Mouse (Mus musculus) limb, embryonic 12.5 days (tissue): ENCODE measurements around the gene D7Ertd443e. TPM values are rescaled to one million over a fixed set of nuclear protein-coding genes. Genes with fewer than 3 reads are reported as not detected.

Experiments
- ATAC-seq: fragments of 200-750 bp; cut with Nextera tagmentation; 2 replicates; pipeline ENCODE4 v1.8.0; 2017; ENCODE audit warnings: low read depth, moderate TSS enrichment; ENCODE audit not compliant: insufficient number of reproducible peaks, insufficient read depth, low FRiP score, low TSS enrichment
- H3K27ac ChIP-seq: fragments of 300-500 bp; sonication (generic); 2 replicates; pipeline ENCODE4 v1.5.1; 2016; ENCODE audit warnings: mild to moderate bottlenecking, moderate library complexity
- H3K27me3 ChIP-seq: fragments of 300-500 bp; sonication (generic); 2 replicates; pipeline ENCODE4 v1.6.1; 2016; ENCODE audit warnings: mild to moderate bottlenecking, moderate library complexity
- H3K36me3 ChIP-seq: fragments of 300-500 bp; sonication (generic); 2 replicates; pipeline ENCODE4 v1.6.1; 2016; ENCODE audit warnings: mild to moderate bottlenecking, moderate library complexity
- H3K4me1 ChIP-seq: fragments of 300-500 bp; sonication (generic); replicated peaks from 2 replicates; pipeline ENCODE4 v1.6.1; 2016
- H3K4me2 ChIP-seq: fragments of 300-500 bp; sonication (generic); 2 replicates; pipeline ENCODE4 v1.6.1; 2016; ENCODE audit warnings: mild to moderate bottlenecking, moderate library complexity
- H3K4me3 ChIP-seq: fragments of 300-500 bp; sonication (generic); replicated peaks from 2 replicates; pipeline ENCODE4 v1.5.1; 2016; ENCODE audit warnings: mild to moderate bottlenecking
- H3K9ac ChIP-seq: fragments of 300-500 bp; sonication (generic); replicated peaks from 2 replicates; pipeline ENCODE4 v1.6.1; 2016; ENCODE audit warnings: mild to moderate bottlenecking, moderate library complexity
- H3K9me3 ChIP-seq: fragments of 300-500 bp; sonication (generic); 2 replicates; pipeline ENCODE4 v1.6.1; 2016; ENCODE audit warnings: mild to moderate bottlenecking, moderate library complexity
- WGBS: fragments of 180-500 bp; shearing (Covaris S2); methylation state at CpG from one replicate; pipeline ENCODE4 v1.1.7; 2016; 5-methylcytosine and 5-hydroxymethylcytosine counted together
- polyA plus RNA-seq: library from polyadenylated mRNA; unstranded; fragments of >200 nt; fragmentation: Nextera tagmentation; extraction: Ambion mirVana; gene quantifications from 2 replicates; pipeline ENCODE4 v1.2.1, GENCODE M21; 2016

D7Ertd443e gene
- polyA plus RNA-seq = 0.11 and 0.14 TPM in 2 replicates

DNA sequence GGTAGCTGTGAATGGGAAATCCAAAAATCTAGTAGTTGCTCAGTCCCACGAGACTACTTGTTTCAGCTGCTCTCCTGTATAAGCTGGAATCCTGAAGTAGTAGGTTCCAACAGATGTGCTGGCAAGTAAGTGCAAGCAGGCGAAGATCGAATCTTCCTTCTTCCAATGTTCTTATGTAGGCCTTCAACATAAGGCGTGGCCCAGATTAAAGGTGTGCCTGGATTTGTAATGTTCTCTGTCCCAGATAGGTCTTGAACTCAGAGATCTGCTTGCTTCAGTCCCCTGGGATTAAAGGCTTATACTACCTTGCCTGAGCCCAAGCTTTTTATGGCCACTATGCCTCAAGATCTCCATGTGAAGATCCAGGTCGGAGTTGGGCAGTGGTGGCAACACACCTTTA lies at the start of gene D7Ertd443e:
Gene D7Ertd443e (minus strand): TSS at position 101 of the 400 bp plus-strand sequence.
- H3K27me3 ChIP-seq = no peaks in the 10 kb centered on the region
- H3K4me2 ChIP-seq = no peak within 1 kb of the TSS
- no peaks in the 10 kb centered on the region for H3K9me3 ChIP-seq
- no peak for ATAC-seq
- WGBS = 87% methylated on average over 5 of the region's 5 CpGs
- H3K27ac ChIP-seq = no peak within 1 kb of the TSS
- H3K9ac ChIP-seq = no peak within 1 kb of the TSS
- no peaks in the 10 kb centered on the region for H3K36me3 ChIP-seq
- H3K4me3 ChIP-seq = no peak within 1 kb of the TSS
- H3K4me1 ChIP-seq = 0 out of 2 replicates have a peak, but pooled peaks cover 7% of the 10 kb centered on the region

- no peaks in the 10 kb centered on the region for H3K9me3 ChIP-seq
- H3K4me2 ChIP-seq = no peak overlapping the region
- ATAC-seq = no peak
- no peaks in the 10 kb centered on the region for H3K4me1 ChIP-seq
- no peak overlapping the region for H3K27ac ChIP-seq
- no peaks in the 10 kb centered on the region for H3K36me3 ChIP-seq
- 92% methylated on average over 3 of the region's 3 CpGs for WGBS
- no peaks in the 10 kb centered on the region; the same call in 1 of the 2 replicates for H3K27me3 ChIP-seq
- no peak overlapping the region for H3K4me3 ChIP-seq
- H3K9ac ChIP-seq = no peak overlapping the region
Observed at GRCm38 (mm10) chr7:134431681-134432080, 46.2 kb upstream of the D7Ertd443e start.

GRCm38 (mm10) chr7:134428676-134429075 lies 43.2 kb upstream of the D7Ertd443e start:
- no peak for ATAC-seq
- H3K4me1 ChIP-seq = no peaks in the 10 kb centered on the region
- no peaks in the 10 kb centered on the region for H3K36me3 ChIP-seq
- no peaks in the 10 kb centered on the region for H3K27me3 ChIP-seq
- H3K4me2 ChIP-seq = no peak overlapping the region
- H3K27ac ChIP-seq = no peak overlapping the region
- no peak overlapping the region for H3K4me3 ChIP-seq
- no peaks in the 10 kb centered on the region for H3K9me3 ChIP-seq
- WGBS = 88% methylated on average over 2 of the region's 2 CpGs
- H3K9ac ChIP-seq = no peak overlapping the region

- no peak overlapping the region for H3K27ac ChIP-seq
- H3K4me1 ChIP-seq = peaks cover 8% of the 10 kb centered on the region; the same call in 1 of the 2 replicates
- WGBS = 94% methylated on average over 9 of the region's 9 CpGs
- H3K27me3 ChIP-seq = peaks cover 11% of the 10 kb centered on the region
- H3K36me3 ChIP-seq = no peaks in the 10 kb centered on the region
- ATAC-seq = no peak
- no peak overlapping the region for H3K4me3 ChIP-seq
- no peak overlapping the region for H3K4me2 ChIP-seq
- no peak overlapping the region for H3K9ac ChIP-seq
- H3K9me3 ChIP-seq = 0 out of 2 replicates have a peak, but pooled peaks cover 3% of the 10 kb centered on the region
Observed at GRCm38 (mm10) chr7:134415014-134415413, 29.6 kb upstream of the D7Ertd443e start.

DNA sequence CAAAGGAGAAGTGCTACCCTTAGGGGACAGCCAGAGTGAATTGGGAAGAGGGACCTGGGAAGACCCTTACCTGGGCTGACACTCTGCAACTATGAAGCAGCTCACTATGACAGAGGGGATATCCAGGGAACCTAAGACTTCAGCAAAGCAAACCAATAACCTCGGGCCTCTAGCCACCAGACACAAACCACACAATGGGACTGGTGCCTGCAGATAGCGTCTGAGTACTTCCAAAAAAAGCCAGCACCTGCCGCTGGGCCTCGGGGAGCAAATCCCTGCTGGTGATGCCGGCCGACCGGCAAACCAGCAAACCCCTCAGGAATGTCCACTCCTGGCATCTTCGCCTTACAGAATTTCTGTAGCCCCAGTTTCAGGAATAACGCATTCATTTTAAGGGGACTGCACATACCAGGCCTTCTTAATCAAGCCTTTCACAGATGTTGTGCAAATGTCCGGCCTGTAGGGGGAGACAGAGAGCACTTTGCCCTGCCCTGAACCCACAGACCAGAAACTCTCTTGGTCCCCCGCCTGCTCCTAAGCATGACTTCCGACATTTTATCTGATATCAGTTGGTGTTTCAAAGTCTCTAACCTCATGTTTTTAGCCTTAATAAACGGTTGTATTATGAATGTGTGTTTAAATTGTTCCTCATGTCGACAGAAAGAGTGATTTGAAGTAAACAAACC lies 28.7 kb upstream of the D7Ertd443e start:
- Histone ChIP-seq H3K4me3 (no peak overlapping the region), H3K36me3 (no peaks in the 10 kb centered on the region), H3K9ac (no peak overlapping the region), H3K4me1 (peaks cover 8% of the 10 kb centered on the region; the same call in 1 of the 2 replicates), H3K27ac (no peak overlapping the region), H3K27me3 (peaks cover 11% of the 10 kb centered on the region), H3K9me3 (0 out of 2 replicates have a peak, but pooled peaks cover 3% of the 10 kb centered on the region), H3K4me2 (no peak overlapping the region)
- no peak for ATAC-seq
- 33% methylated on average over 14 of the region's 14 CpGs for WGBS

DNA sequence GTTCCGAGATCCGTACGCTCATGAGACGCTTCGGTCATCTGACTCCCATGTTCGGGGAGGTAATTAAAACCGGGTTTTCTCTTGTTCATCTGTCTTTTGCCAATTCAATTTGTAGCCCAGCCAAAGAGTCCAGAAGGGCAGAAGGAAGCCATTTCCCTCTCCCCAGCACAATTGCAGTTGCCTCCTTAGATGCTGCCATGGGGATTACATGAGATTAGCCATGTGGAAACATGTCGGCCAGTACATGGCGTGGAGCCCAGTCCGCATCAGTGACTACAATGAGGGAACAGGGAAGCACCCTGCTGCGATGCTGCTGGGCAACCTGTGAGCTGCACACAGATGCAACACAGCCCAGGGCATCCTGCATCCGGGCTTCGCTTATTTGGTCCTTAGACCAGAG lies 23.2 kb upstream of the D7Ertd443e start:
- H3K27ac ChIP-seq = no peak overlapping the region
- H3K27me3 ChIP-seq = peaks cover 4% of the 10 kb centered on the region
- no peak overlapping the region for H3K4me3 ChIP-seq
- no peak overlapping the region for H3K4me2 ChIP-seq
- WGBS = 81% methylated on average over 13 of the region's 13 CpGs
- no peaks in the 10 kb centered on the region for H3K36me3 ChIP-seq
- no peaks in the 10 kb centered on the region for H3K9me3 ChIP-seq
- no peak for ATAC-seq
- peaks cover 14% of the 10 kb centered on the region for H3K4me1 ChIP-seq
- no peak overlapping the region for H3K9ac ChIP-seq

DNA sequence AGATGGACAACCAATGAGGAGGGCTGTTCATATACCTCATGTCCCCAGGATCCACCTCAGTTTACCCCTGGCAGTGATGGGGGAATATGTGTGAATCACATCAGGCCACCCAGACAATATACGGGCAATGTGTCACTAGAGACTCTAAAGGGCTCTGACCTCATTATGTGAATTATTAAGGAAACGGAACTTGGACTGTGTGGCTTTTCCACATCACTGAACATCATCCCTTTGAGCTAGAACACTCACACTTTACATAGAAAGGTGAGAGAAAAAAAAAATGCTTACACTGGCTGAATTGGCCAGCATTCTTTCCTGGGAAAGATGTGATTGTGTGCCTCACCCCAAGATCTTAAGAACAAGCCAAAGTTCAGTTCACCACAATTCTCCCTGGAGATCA lies 15.3 kb upstream of the D7Ertd443e start:
- ATAC-seq = no peak
- peaks cover 5% of the 10 kb centered on the region for H3K4me1 ChIP-seq
- H3K27me3 ChIP-seq = no peaks in the 10 kb centered on the region
- H3K36me3 ChIP-seq = no peaks in the 10 kb centered on the region
- H3K4me3 ChIP-seq = no peak overlapping the region
- no peak overlapping the region for H3K9ac ChIP-seq
- no peak overlapping the region for H3K27ac ChIP-seq
- 82% methylated on average over 2 of the region's 2 CpGs for WGBS
- H3K9me3 ChIP-seq = no peaks in the 10 kb centered on the region
- H3K4me2 ChIP-seq = no peak overlapping the region

- WGBS = 82% methylated on average over 8 of the region's 8 CpGs
Observed at GRCm38 (mm10) chr7:134396769-134397168, 11.3 kb upstream of the D7Ertd443e start.

GRCm38 (mm10) chr7:134382791-134383190 lies 2.7 kb downstream of the D7Ertd443e start:
- ATAC-seq = no peak

More at GRCm38 (mm10) chr7:134396769-134397168, 11.3 kb upstream of the D7Ertd443e start:
- Histone ChIP-seq H3K9me3 (no peaks in the 10 kb centered on the region), H3K4me3 (no peak overlapping the region), H3K4me2 (no peak overlapping the region), H3K9ac (no peak overlapping the region), H3K4me1 (no peaks in the 10 kb centered on the region), H3K36me3 (no peaks in the 10 kb centered on the region), H3K27me3 (no peaks in the 10 kb centered on the region), H3K27ac (no peak overlapping the region)
- ATAC-seq = no peak

GRCm38 (mm10) chr7:134381407-134381861 lies 4.0 kb downstream of the D7Ertd443e start:
- ATAC-seq = no peak
- Histone ChIP-seq H3K9me3 (no peaks in the 10 kb centered on the region), H3K36me3 (no peaks in the 10 kb centered on the region), H3K4me3 (no peak overlapping the region), H3K4me2 (no peak overlapping the region), H3K27me3 (no peaks in the 10 kb centered on the region), H3K27ac (peak overlapping the region; percentile 47; the same call in 1 of the 2 replicates), H3K9ac (no peak overlapping the region), H3K4me1 (peaks cover 9% of the 10 kb centered on the region; the same call in 1 of the 2 replicates)
- 42% methylated on average over 4 of the region's 4 CpGs for WGBS

More at GRCm38 (mm10) chr7:134382791-134383190, 2.7 kb downstream of the D7Ertd443e start:
- H3K27ac ChIP-seq = no peak overlapping the region
- no peaks in the 10 kb centered on the region for H3K9me3 ChIP-seq
- no peak overlapping the region for H3K4me3 ChIP-seq
- no peaks in the 10 kb centered on the region for H3K36me3 ChIP-seq
- H3K4me1 ChIP-seq = 0 out of 2 replicates have a peak, but pooled peaks cover 7% of the 10 kb centered on the region
- no peak overlapping the region for H3K4me2 ChIP-seq
- H3K27me3 ChIP-seq = no peaks in the 10 kb centered on the region
- no peak overlapping the region for H3K9ac ChIP-seq
- 68% methylated on average over 3 of the region's 3 CpGs for WGBS

- H3K4me1 ChIP-seq = peaks cover 11% of the 10 kb centered on the region; the same call in 1 of the 2 replicates
- no peak overlapping the region for H3K27ac ChIP-seq
- H3K9me3 ChIP-seq = no peaks in the 10 kb centered on the region
- ATAC-seq = no peak
- H3K27me3 ChIP-seq = no peaks in the 10 kb centered on the region
- 55% methylated on average over 4 of the region's 4 CpGs for WGBS
- no peak overlapping the region for H3K4me2 ChIP-seq
- no peak overlapping the region for H3K9ac ChIP-seq
- H3K36me3 ChIP-seq = no peaks in the 10 kb centered on the region
- H3K4me3 ChIP-seq = no peak overlapping the region
Observed at GRCm38 (mm10) chr7:134378273-134378672, 7.2 kb downstream of the D7Ertd443e start.
